Mouse (Mus musculus) heart, embryonic 12.5 days (tissue): ENCODE data around the gene Rd3. TPM values are rescaled to one million over a fixed set of nuclear protein-coding genes. Genes with fewer than 3 reads are reported as not detected.

Experiments used
- ATAC-seq: fragments of 200-750 bp; cut with Nextera tagmentation; 2 replicates; pipeline ENCODE4 v1.8.0; 2017; ENCODE audit warnings: moderate TSS enrichment, moderate library complexity; ENCODE audit not compliant: insufficient number of reproducible peaks, low FRiP score
- H3K27ac ChIP-seq: fragments of 300-500 bp; sonication (generic); 2 replicates; pipeline ENCODE4 v1.5.1; 2016; ENCODE audit warnings: mild to moderate bottlenecking, moderate library complexity; ENCODE audit not compliant: poor library complexity, severe bottlenecking
- H3K27me3 ChIP-seq: fragments of 300-500 bp; sonication (generic); replicated peaks from 2 replicates; pipeline ENCODE4 v1.6.1; 2016; ENCODE audit warnings: mild to moderate bottlenecking, moderate library complexity
- H3K36me3 ChIP-seq: fragments of 300-500 bp; sonication (generic); 2 replicates; pipeline ENCODE4 v1.6.1; 2016; ENCODE audit warnings: mild to moderate bottlenecking, moderate library complexity
- H3K4me1 ChIP-seq: fragments of 300-500 bp; sonication (generic); replicated peaks from 2 replicates; pipeline ENCODE4 v1.6.1; 2016; ENCODE audit warnings: mild to moderate bottlenecking
- H3K4me2 ChIP-seq: fragments of 300-500 bp; sonication (generic); 2 replicates; pipeline ENCODE4 v1.6.1; 2016; ENCODE audit warnings: mild to moderate bottlenecking, moderate library complexity
- H3K4me3 ChIP-seq: fragments of 300-500 bp; sonication (generic); 2 replicates; pipeline ENCODE4 v1.5.1; 2016; ENCODE audit warnings: mild to moderate bottlenecking
- H3K9ac ChIP-seq: fragments of 300-500 bp; sonication (generic); 2 replicates; pipeline ENCODE4 v1.6.1; 2016; ENCODE audit warnings: mild to moderate bottlenecking, moderate library complexity
- H3K9me3 ChIP-seq: fragments of 300-500 bp; sonication (generic); replicated peaks from 2 replicates; pipeline ENCODE4 v1.6.1; 2016; ENCODE audit warnings: mild to moderate bottlenecking, moderate library complexity
- WGBS: fragments of 180-500 bp; shearing (Covaris S2); methylation state at CpG from one replicate; pipeline ENCODE4 v1.1.7; 2016; 5-methylcytosine and 5-hydroxymethylcytosine counted together
- polyA plus RNA-seq: library from polyadenylated mRNA; unstranded; fragments of >200 nt; fragmentation: Nextera tagmentation; extraction: Ambion mirVana; gene quantifications from 2 replicates; pipeline ENCODE4 v1.2.1, GENCODE M21; 2016

Gene Rd3
- polyA plus RNA-seq: 1.3 and 1.7 TPM in 2 replicates

GRCm38 (mm10) chr1:191977187-191977586 lies at the start of gene Rd3:
Gene Rd3 (plus strand): TSS chr1:191977370.
- WGBS: 53% methylated on average over 5 of the region's 5 CpGs
- no peaks in the 10 kb centered on the region for H3K9me3 ChIP-seq
- no peaks in the 10 kb centered on the region for H3K36me3 ChIP-seq
- peaks cover 45% of the 10 kb centered on the region for H3K4me1 ChIP-seq
- H3K4me3 ChIP-seq: no peak within 1 kb of the TSS
- peaks cover 19% of the 10 kb centered on the region for H3K27me3 ChIP-seq
- no peak for ATAC-seq
- H3K4me2 ChIP-seq: no peak within 1 kb of the TSS
- no peak within 1 kb of the TSS for H3K9ac ChIP-seq
- no peak within 1 kb of the TSS for H3K27ac ChIP-seq

- Histone ChIP-seq H3K9ac (no peak overlapping the region), H3K4me3 (no peak overlapping the region)
- 72% methylated on average over 7 of the region's 7 CpGs for WGBS
Observed at GRCm38 (mm10) chr1:191928345-191928744, 48.8 kb upstream of the Rd3 start.

GRCm38 (mm10) chr1:191929065-191929464 lies 48.1 kb upstream of the Rd3 start:
- Histone ChIP-seq H3K27ac (no peak overlapping the region), H3K9ac (no peak overlapping the region), H3K4me2 (no peak overlapping the region), H3K36me3 (no peaks in the 10 kb centered on the region), H3K27me3 (peaks cover 9% of the 10 kb centered on the region; the same call in 1 of the 2 replicates), H3K4me1 (peaks cover 13% of the 10 kb centered on the region), H3K9me3 (no peaks in the 10 kb centered on the region), H3K4me3 (no peak overlapping the region)
- ATAC-seq: no peak
- 55% methylated on average over 8 of the region's 8 CpGs for WGBS

More at GRCm38 (mm10) chr1:191928345-191928744, 48.8 kb upstream of the Rd3 start:
- Histone ChIP-seq H3K4me2 (no peak overlapping the region), H3K36me3 (no peaks in the 10 kb centered on the region), H3K9me3 (no peaks in the 10 kb centered on the region), H3K27me3 (peaks cover 9% of the 10 kb centered on the region; the same call in 1 of the 2 replicates), H3K4me1 (peaks cover 13% of the 10 kb centered on the region), H3K27ac (no peak overlapping the region)
- no peak for ATAC-seq

DNA sequence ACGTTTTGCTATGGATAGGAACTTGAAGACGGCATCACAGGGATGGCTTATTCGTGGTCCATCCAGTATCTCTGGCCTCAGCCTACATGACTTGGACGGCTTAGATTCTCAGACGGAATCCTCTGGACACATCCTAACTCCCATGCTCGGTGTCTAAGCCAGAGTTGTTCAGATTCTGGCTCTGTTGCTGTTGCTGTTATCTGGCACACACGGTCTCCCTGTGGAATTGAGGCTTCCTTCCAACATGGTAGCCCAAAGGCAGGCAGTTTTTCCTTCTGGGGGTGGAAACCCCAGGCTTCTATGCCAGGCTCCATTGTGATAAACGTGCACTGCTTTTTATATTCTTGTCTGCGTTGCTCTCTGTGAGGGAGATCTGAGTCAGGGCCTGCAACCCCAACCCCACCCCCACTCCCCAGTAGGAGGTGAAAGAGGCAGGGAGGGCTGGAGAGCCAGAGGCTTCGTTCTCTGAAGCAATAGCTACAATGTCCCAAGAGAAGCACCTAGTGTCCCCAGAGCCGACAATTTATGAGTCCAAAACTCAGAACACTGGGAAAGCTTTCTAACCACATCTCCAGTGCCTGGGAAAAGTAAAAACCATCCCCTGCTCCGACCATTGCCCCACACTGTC lies 47.2 kb upstream of the Rd3 start:
- Histone ChIP-seq H3K27me3 (peaks cover 9% of the 10 kb centered on the region; the same call in 1 of the 2 replicates), H3K27ac (no peak overlapping the region), H3K9ac (no peak overlapping the region), H3K4me2 (no peak overlapping the region), H3K9me3 (no peaks in the 10 kb centered on the region), H3K4me1 (peaks cover 13% of the 10 kb centered on the region), H3K4me3 (no peak overlapping the region), H3K36me3 (no peaks in the 10 kb centered on the region)
- ATAC-seq: no peak
- 49% methylated on average over 12 of the region's 12 CpGs for WGBS

DNA sequence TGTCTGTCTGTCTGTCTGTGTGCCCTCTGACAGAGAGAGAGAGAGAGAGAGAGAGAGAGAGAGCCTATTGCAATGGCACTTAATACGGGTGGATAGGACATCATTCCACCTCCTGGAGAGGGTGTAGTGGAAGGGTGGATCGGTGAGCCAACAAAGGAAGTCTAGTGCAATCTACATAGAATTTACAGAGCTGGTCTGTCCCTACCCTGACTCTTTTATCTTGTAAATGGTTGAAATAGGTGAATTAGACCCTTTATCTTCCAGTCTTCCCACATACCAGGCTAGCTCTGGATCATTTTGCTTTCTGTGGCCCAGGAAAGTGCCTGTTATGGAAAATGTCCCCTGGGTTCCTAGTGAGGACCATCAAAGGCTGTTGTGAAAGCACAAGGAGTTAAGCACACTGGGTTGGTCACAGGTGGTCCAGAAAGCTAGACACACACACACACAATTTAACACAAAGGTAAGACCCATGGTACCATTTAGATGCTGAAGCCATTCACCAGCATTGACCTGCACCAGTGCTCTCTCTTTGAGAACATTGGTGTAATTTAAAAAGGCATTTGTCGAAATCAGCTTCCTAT lies 46.6 kb upstream of the Rd3 start:
- ATAC-seq: no peak
- Histone ChIP-seq H3K4me3 (no peak overlapping the region), H3K4me2 (no peak overlapping the region), H3K27ac (no peak overlapping the region), H3K9me3 (no peaks in the 10 kb centered on the region), H3K9ac (no peak overlapping the region), H3K4me1 (peaks cover 13% of the 10 kb centered on the region), H3K27me3 (peaks cover 9% of the 10 kb centered on the region; the same call in 1 of the 2 replicates), H3K36me3 (no peaks in the 10 kb centered on the region)
- WGBS: 75% methylated on average over 3 of the region's 3 CpGs

DNA sequence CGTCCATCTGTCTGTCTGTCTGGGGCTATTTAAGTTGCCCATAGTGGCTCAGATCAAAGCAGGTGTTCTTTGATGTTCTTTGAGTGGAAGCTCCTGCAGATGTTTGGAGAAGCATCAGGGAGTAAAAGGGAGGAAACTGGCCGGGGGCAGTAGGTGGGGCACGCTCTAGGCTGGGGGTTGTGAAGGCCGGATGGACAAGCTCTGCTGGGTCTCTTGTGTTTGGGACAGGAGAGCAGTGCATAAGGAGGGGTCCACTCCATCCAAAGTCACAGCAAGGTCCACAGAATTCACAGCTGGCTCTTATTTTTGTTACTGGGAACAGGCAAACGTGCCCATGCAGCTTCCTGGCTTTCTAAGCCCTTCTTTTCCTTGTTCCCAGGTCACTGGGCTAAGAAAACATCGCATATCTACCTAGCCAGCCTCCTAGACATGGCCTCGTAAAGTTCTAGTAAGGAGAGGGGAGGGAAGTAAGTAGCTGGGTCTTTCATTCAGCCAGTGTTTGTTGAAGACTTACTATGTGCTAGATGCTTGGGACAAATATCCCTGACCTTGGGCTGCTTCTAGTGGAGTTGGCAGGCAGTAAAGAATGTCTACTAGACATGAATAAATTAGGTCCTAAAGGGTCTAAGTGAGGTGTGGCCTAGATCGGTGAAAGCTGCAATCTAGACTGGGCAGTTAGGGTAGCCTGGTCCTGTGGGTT lies 44.7 kb upstream of the Rd3 start:
- H3K4me2 ChIP-seq: no peak overlapping the region
- no peak overlapping the region for H3K4me3 ChIP-seq
- H3K27me3 ChIP-seq: peaks cover 9% of the 10 kb centered on the region; the same call in 1 of the 2 replicates
- no peak for ATAC-seq
- no peaks in the 10 kb centered on the region for H3K9me3 ChIP-seq
- no peaks in the 10 kb centered on the region for H3K36me3 ChIP-seq
- H3K4me1 ChIP-seq: peaks cover 13% of the 10 kb centered on the region
- WGBS: 57% methylated on average over 8 of the region's 8 CpGs
- H3K9ac ChIP-seq: no peak overlapping the region
- H3K27ac ChIP-seq: no peak overlapping the region

DNA sequence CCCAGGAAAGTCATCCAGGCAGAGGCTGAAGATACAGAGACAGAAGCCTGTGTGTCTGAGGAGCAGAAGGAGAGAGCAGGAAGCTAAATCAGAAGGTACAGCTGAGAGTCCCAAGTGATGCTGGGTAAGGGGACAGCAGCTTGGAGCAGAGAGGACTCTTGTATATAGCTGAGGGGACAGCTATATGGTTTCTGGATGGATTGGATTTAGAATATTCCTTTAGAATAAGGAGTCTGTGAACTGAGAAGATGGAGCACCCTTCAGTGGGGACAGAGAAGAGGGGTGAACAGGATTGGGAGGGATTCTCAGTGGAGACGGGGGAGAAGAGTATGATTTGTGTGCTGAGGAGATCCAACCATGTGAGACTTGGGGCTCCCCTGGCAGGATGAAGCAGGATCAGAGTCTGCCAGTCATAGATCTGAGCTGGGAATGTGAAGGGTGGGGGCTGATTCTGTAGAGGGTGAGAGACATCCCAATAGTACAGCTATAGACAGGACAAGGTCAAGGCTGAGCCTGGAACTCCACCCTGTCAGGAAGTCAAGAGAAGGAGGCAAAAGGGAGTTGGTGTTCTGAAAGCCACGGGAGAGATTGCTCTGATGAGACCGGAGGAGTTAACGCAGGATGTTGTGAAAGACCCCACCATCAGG lies 44.1 kb upstream of the Rd3 start:
- peaks cover 9% of the 10 kb centered on the region; the same call in 1 of the 2 replicates for H3K27me3 ChIP-seq
- H3K27ac ChIP-seq: no peak overlapping the region
- no peaks in the 10 kb centered on the region for H3K9me3 ChIP-seq
- peaks cover 13% of the 10 kb centered on the region for H3K4me1 ChIP-seq
- ATAC-seq: no peak
- H3K36me3 ChIP-seq: no peaks in the 10 kb centered on the region
- H3K4me2 ChIP-seq: no peak overlapping the region
- WGBS: 66% methylated on average over 4 of the region's 4 CpGs
- H3K4me3 ChIP-seq: no peak overlapping the region
- H3K9ac ChIP-seq: no peak overlapping the region

GRCm38 (mm10) chr1:191943638-191944037 lies 33.5 kb upstream of the Rd3 start:
- no peaks in the 10 kb centered on the region for H3K36me3 ChIP-seq

DNA sequence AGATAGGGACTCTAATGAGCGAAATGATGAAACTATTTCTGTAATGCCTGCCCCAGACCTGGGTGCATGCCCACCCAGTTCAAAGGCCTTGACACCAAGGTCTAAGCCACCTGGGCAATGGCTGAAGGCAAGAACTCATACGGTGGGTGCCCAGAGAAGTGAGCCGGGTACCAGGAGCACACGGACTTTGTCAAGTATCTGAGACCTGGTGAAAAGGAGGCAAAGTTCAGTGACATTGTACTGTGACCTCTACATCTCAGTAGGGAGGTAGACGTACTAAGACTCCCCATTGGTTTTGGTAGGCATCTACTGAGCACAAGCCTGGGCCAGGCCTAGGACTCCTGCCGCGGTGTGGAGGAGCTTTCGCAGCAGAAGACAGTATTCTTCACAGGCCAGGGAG lies 31.8 kb upstream of the Rd3 start:
- Histone ChIP-seq H3K9me3 (no peaks in the 10 kb centered on the region), H3K27me3 (peaks cover 6% of the 10 kb centered on the region), H3K4me2 (no peak overlapping the region), H3K4me1 (peaks cover 4% of the 10 kb centered on the region; the same call in 1 of the 2 replicates), H3K36me3 (no peaks in the 10 kb centered on the region), H3K27ac (no peak overlapping the region), H3K4me3 (no peak overlapping the region), H3K9ac (no peak overlapping the region)
- no peak for ATAC-seq
- WGBS: 94% methylated on average over 8 of the region's 8 CpGs

More at GRCm38 (mm10) chr1:191943638-191944037, 33.5 kb upstream of the Rd3 start:
- H3K4me3 ChIP-seq: no peak overlapping the region
- H3K4me1 ChIP-seq: peaks cover 4% of the 10 kb centered on the region; the same call in 1 of the 2 replicates
- WGBS: 56% methylated on average over 6 of the region's 6 CpGs
- no peak overlapping the region for H3K4me2 ChIP-seq
- peaks cover 6% of the 10 kb centered on the region for H3K27me3 ChIP-seq
- H3K9me3 ChIP-seq: no peaks in the 10 kb centered on the region
- no peak for ATAC-seq
- H3K9ac ChIP-seq: no peak overlapping the region
- no peak overlapping the region for H3K27ac ChIP-seq

- WGBS: 78% methylated on average over 5 of the region's 5 CpGs
- H3K27ac ChIP-seq: no peak overlapping the region
- H3K27me3 ChIP-seq: peaks cover 6% of the 10 kb centered on the region
- no peak overlapping the region for H3K4me3 ChIP-seq
- peaks cover 4% of the 10 kb centered on the region; the same call in 1 of the 2 replicates for H3K4me1 ChIP-seq
- H3K36me3 ChIP-seq: no peaks in the 10 kb centered on the region
- H3K9me3 ChIP-seq: no peaks in the 10 kb centered on the region
- no peak overlapping the region for H3K4me2 ChIP-seq
- ATAC-seq: no peak
- H3K9ac ChIP-seq: no peak overlapping the region
Observed at GRCm38 (mm10) chr1:191945756-191946155, 31.4 kb upstream of the Rd3 start.

DNA sequence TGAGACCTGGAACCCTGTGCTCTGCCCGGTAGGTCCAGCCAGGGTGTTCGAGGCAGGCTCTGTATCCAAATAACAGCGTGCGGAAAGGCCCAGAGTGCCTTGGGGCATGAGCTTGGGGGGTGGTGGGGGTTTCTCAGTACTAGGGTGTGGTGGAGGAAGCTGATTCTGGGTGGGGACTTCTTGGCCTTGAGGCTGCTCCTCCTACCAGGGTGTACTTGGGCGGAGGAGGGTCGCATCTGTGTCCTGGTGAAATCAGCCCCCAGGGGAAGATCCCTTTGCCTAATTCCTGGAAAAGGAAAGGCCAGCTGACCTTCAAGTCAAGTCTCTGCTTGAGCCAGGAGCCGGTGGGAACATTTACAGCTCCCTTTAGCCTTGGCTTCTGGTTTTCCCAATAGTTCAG lies 30.9 kb upstream of the Rd3 start:
- Histone ChIP-seq H3K4me2 (no peak overlapping the region), H3K27ac (no peak overlapping the region), H3K27me3 (peaks cover 6% of the 10 kb centered on the region), H3K36me3 (no peaks in the 10 kb centered on the region), H3K4me3 (no peak overlapping the region), H3K4me1 (peaks cover 4% of the 10 kb centered on the region; the same call in 1 of the 2 replicates), H3K9me3 (no peaks in the 10 kb centered on the region), H3K9ac (no peak overlapping the region)
- no peak for ATAC-seq
- 69% methylated on average over 7 of the region's 7 CpGs for WGBS
